Mouse (Mus musculus) MEL (cell line): ENCODE data around the gene Mlh1. TPM values are rescaled to one million over a fixed set of nuclear protein-coding genes. Genes with fewer than 3 reads are reported as not detected.

Experiments used
- DNase-seq: peaks from one replicate; pipeline ENCODE4 v3.0.0; 2011; ENCODE audit warnings: low read depth, low spot score
- H3K27ac ChIP-seq: 2 replicates; pipeline ENCODE4 v1.5.1; 2012; ENCODE audit warnings: low read depth, mild to moderate bottlenecking, control low read depth, low read length, moderate library complexity; ENCODE audit not compliant: control insufficient read depth
- H3K27me3 ChIP-seq, 2 experiments: fragments of 150-350 bp in 1 of 2; sonication (generic) in 1 of 2; 2 replicates each; pipeline ENCODE4 v1.6.1; 2012; ENCODE audit warnings: low read length in 2 of 2, mild to moderate bottlenecking in 2 of 2, improper control_type of control experiment in 1 of 2, moderate library complexity in 1 of 2; ENCODE audit not compliant: insufficient read depth in 2 of 2, control insufficient read depth in 1 of 2
- H3K36me3 ChIP-seq, 2 experiments: 2 replicates each; pipeline ENCODE4 v1.6.1; 2012 to 2014; ENCODE audit warnings: low read length in 2 of 2, improper control_type of control experiment in 1 of 2, inconsistent platforms in 1 of 2, mild to moderate bottlenecking in 1 of 2; ENCODE audit not compliant: insufficient read depth in 2 of 2, control insufficient read depth in 1 of 2
- H3K4me1 ChIP-seq, 2 experiments: fragments of 150-350 bp in 1 of 2; sonication (generic) in 1 of 2; 2 replicates each; pipeline ENCODE4 v1.6.1; 2012; ENCODE audit warnings: low read length in 2 of 2, improper control_type of control experiment in 1 of 2, mild to moderate bottlenecking in 1 of 2; ENCODE audit not compliant: insufficient read depth in 2 of 2, control insufficient read depth in 1 of 2
- H3K4me3 ChIP-seq, 2 experiments: fragments of 150-350 bp in 1 of 2; sonication (generic) in 1 of 2; 2 replicates each; pipeline ENCODE4 v1.5.1; 2012; ENCODE audit warnings: low read depth in 2 of 2, low read length in 2 of 2, mild to moderate bottlenecking in 2 of 2, moderate library complexity in 2 of 2, control low read depth in 1 of 2, improper control_type of control experiment in 1 of 2; ENCODE audit not compliant: control insufficient read depth in 1 of 2, insufficient read depth in 1 of 2
- H3K79me2 ChIP-seq: 2 replicates; pipeline ENCODE4 v1.6.1; 2012; ENCODE audit warnings: mild to moderate bottlenecking, low read length, moderate library complexity; ENCODE audit not compliant: control insufficient read depth, poor library complexity, insufficient read depth
- H3K9ac ChIP-seq: 2 replicates; pipeline ENCODE4 v1.6.1; 2012; ENCODE audit warnings: low read depth, mild to moderate bottlenecking, control low read depth, low read length, moderate library complexity; ENCODE audit not compliant: control insufficient read depth, poor library complexity, severe bottlenecking
- H3K9me3 ChIP-seq: fragments of 150-350 bp; sonication (generic); replicated peaks from 2 replicates; pipeline ENCODE4 v1.6.1; 2012; ENCODE audit warnings: mild to moderate bottlenecking, low read length, improper control_type of control experiment, moderate library complexity; ENCODE audit not compliant: insufficient read depth
- CHD1 ChIP-seq: IDR thresholded peaks from 2 replicates; pipeline ENCODE4 v1.6.1; 2012; ENCODE audit warnings: low read depth, mild to moderate bottlenecking, inconsistent platforms, low read length, improper control_type of control experiment
- CTCF ChIP-seq, 3 experiments: IDR thresholded peaks in 2 of 3; conservative IDR thresholded peaks in 1 of 3; 2 replicates each; pipeline ENCODE4 v1.5.1; 2011 to 2012; ENCODE audit warnings: low read length in 3 of 3, low read depth in 2 of 3, mild to moderate bottlenecking in 2 of 3, improper control_type of control experiment in 1 of 3, inconsistent platforms in 1 of 3, mixed read lengths in 1 of 3, moderate library complexity in 1 of 3; ENCODE audit not compliant: control insufficient read depth in 1 of 3, insufficient read depth in 1 of 3, poor library complexity in 1 of 3, severe bottlenecking in 1 of 3
- GABPA ChIP-seq: IDR thresholded peaks from 2 replicates; pipeline ENCODE4 v1.6.1; 2012; ENCODE audit warnings: low read depth, mild to moderate bottlenecking, inconsistent platforms, low read length, improper control_type of control experiment, moderate library complexity
- GATA1 ChIP-seq: IDR thresholded peaks from 2 replicates; pipeline ENCODE4 v1.6.1; 2011; ENCODE audit warnings: low read depth, low read length, improper control_type of control experiment
- MAX ChIP-seq: IDR thresholded peaks from 2 replicates; pipeline ENCODE4 v1.6.1; 2011; ENCODE audit warnings: low read length, improper control_type of control experiment
- MXI1 ChIP-seq: IDR thresholded peaks from 2 replicates; pipeline ENCODE4 v1.6.1; 2011; ENCODE audit warnings: mild to moderate bottlenecking, low read depth, low read length, improper control_type of control experiment
- MYC ChIP-seq: IDR thresholded peaks from 2 replicates; pipeline ENCODE4 v1.6.1; 2011; ENCODE audit warnings: low read depth, mild to moderate bottlenecking, low read length, improper control_type of control experiment, moderate library complexity
- SIN3A ChIP-seq: IDR thresholded peaks from 2 replicates; pipeline ENCODE4 v1.6.1; 2012; ENCODE audit warnings: low read length, improper control_type of control experiment, inconsistent platforms
- TBP ChIP-seq: IDR thresholded peaks from 2 replicates; pipeline ENCODE4 v1.8.0; 2011; ENCODE audit warnings: low read depth, low read length, improper control_type of control experiment
- USF1 ChIP-seq: IDR thresholded peaks from 2 replicates; pipeline ENCODE4 v1.6.1; 2014; ENCODE audit warnings: low read depth, mild to moderate bottlenecking, inconsistent platforms, low read length, improper control_type of control experiment, moderate library complexity
- polyA plus RNA-seq, 2 experiments: library from polyadenylated mRNA; stranded (reverse) in 1 of 2; unstranded in 1 of 2; fragments of >175 nt in 1 of 2; fragments of >200 nt in 1 of 2; gene quantifications; 2 replicates each; pipeline versions ENCODE4 v1.2.1 to v1.2.4; 2012; ENCODE audit warnings: low replicate concordance in 2 of 2, low read depth in 1 of 2; ENCODE audit not compliant: insufficient read length in 2 of 2, insufficient read depth in 1 of 2, missing spikeins in 1 of 2
- total RNA-seq: library from RNA; depleted of rRNA; stranded (reverse); fragments of 300-350 nt; gene quantifications from 2 replicates; pipeline ENCODE4 v1.2.3, GENCODE M21; 2012

Gene Mlh1
- total and polyA plus RNA-seq, 3 experiments: 21.8 to 31.7 TPM; not detected in 1

DNA sequence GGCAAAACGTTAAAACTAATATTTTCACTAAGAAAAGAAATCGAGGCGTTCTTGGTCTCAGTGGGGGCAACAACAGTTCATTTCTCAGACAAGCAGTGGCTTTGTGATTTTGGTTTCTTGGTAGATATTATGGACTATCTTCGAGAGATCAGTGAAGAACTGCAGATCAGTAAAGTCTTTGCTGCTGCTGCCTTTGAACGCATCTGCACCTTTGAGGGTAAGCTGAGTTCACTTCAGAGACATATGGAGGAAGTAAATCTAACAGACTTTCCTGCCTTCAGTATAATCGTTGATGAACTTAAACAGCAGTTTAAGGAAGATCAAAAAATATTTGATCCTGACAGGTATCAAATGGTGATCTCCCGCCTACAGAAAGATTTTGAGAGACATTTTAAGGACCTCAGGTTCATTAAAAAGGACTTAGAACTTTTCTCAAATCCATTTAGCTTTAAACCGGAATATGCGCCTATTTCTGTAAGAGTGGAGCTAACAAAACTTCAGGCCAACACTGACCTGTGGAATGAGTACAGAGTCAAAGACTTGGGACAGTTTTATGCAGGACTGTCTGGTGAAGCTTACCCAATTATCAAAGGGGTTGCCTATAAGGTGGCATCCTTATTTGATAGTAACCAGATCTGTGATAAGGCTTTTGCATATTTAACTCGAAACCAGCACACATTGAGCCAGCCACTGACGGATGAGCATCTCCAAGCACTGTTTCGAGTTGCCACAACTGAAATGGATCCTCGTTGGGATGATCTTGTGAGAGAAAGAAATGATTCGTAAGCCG is 1.6 kb upstream of the Mlh1 start:
- Histone ChIP-seq H3K36me3 (peaks cover 0 to 52% of the 10 kb centered on the region in 2 experiments; a peak in 3 of 4 replicates), H3K4me3 (peak overlapping the region; percentile 74 to 84), H3K9me3 (no peaks in the 10 kb centered on the region), H3K27ac (peak overlapping the region; percentile 81), H3K9ac (peak overlapping the region; percentile 90), H3K79me2 (peaks cover 47% of the 10 kb centered on the region), H3K27me3 (no peaks in the 10 kb centered on the region), H3K4me1 (peaks cover 10 to 11% of the 10 kb centered on the region in 2 experiments)
- TF ChIP-seq TBP: 0 out of 2 replicates have a peak, but pooled peaks have one; percentile 29
- TF ChIP-seq MXI1: no peak
- peak; percentile 7; the same call in 1 of the 2 replicates for TF ChIP-seq GATA1
- TF ChIP-seq GABPA: no peak
- no peak for TF ChIP-seq CHD1
- TF ChIP-seq USF1: no peak
- no peak for TF ChIP-seq CTCF (IDR thresholded peaks at IDR 0.05 in 2 of 3, conservative IDR thresholded peaks at IDR 0.05 in 1 of 3; ENCODE audit: control insufficient read depth in 1 of 3, insufficient read depth in 1 of 3, low read depth in 2 of 3, low read length in 3 of 3, poor library complexity in 1 of 3, severe bottlenecking in 1 of 3)
- peak; percentile 53 for DNase-seq

DNA sequence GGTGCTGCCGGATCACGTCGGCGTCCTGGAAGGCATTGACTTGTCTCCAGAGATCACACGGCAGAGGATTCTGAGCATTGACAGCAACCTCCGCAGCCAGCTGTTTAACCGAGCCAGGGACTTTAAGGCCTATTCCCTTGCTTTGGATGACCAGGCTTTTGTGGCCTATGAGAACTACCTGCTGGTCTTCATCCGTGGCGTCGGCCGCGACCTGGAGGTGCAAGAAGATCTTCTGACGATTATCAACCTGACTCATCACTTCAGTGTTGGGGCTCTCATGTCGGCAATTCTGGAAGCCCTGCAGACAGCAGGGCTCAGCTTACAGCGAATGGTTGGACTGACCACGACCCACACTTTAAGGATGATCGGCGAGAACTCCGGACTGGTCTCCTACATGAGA is 765 bp upstream of the Mlh1 start:
- H3K9ac ChIP-seq: peak overlapping the region; percentile 90
- H3K27me3 ChIP-seq: no peaks in the 10 kb centered on the region
- H3K27ac ChIP-seq: peak overlapping the region; percentile 81
- TF ChIP-seq GATA1 (no peak), MAX (0 out of 2 replicates have a peak, but pooled peaks have one; percentile 11), MXI1 (peak; percentile 11; the same call in 1 of the 2 replicates)
- peaks cover 0 to 47% of the 10 kb centered on the region in 2 experiments; a peak in 3 of 4 replicates for H3K36me3 ChIP-seq
- no peaks in the 10 kb centered on the region for H3K9me3 ChIP-seq
- DNase-seq: peak; percentile 68
- peaks cover 47% of the 10 kb centered on the region for H3K79me2 ChIP-seq
- H3K4me1 ChIP-seq: peaks cover 10 to 11% of the 10 kb centered on the region in 2 experiments
- H3K4me3 ChIP-seq: peak overlapping the region; percentile 74 to 84

DNA sequence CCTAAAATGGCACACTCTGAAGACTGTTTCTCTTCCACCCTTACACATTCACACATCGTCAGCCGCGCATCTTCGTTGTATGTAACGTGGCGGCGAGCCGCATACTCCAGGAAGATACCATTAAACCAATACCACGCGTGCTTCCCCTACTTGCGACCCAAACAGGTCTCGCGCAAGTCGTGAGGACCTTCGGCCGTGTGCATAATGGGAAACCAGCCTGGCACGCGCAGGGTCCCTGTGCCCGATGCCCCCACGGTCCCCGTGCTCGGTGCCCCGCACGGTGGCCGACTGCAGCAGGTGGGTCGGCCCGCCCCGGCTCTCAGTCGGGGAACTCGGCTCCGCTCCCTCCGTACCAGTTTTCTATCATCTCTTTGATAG is 546 bp downstream of the Mlh1 start:
- Histone ChIP-seq H3K4me1 (peaks cover 10 to 11% of the 10 kb centered on the region in 2 experiments), H3K27ac (peak overlapping the region; percentile 82), H3K9me3 (no peaks in the 10 kb centered on the region), H3K4me3 (peak overlapping the region; percentile 88 to 94), H3K27me3 (no peaks in the 10 kb centered on the region), H3K79me2 (peaks cover 42% of the 10 kb centered on the region), H3K36me3 (peaks cover 0 to 41% of the 10 kb centered on the region in 2 experiments), H3K9ac (peak overlapping the region; percentile 82)
- TF ChIP-seq MYC: peak; percentile 80
- peak; percentile 78 for TF ChIP-seq MAX
- TF ChIP-seq CTCF (IDR thresholded peaks at IDR 0.05 in 2 of 3, conservative IDR thresholded peaks at IDR 0.05 in 1 of 3; ENCODE audit: control insufficient read depth in 1 of 3, insufficient read depth in 1 of 3, low read depth in 2 of 3, low read length in 3 of 3, poor library complexity in 1 of 3, severe bottlenecking in 1 of 3): no peak
- TF ChIP-seq SIN3A: peak; percentile 43; the same call in 1 of the 2 replicates
- DNase-seq: no peak
